Mouse (Mus musculus): ENCODE results near the gene Majin. TPM values are rescaled to one million over a fixed set of nuclear protein-coding genes. Genes with fewer than 3 reads are reported as not detected.

Gene Majin
- polyA plus RNA-seq, 1 experiment: 0.08 TPM

DNA sequence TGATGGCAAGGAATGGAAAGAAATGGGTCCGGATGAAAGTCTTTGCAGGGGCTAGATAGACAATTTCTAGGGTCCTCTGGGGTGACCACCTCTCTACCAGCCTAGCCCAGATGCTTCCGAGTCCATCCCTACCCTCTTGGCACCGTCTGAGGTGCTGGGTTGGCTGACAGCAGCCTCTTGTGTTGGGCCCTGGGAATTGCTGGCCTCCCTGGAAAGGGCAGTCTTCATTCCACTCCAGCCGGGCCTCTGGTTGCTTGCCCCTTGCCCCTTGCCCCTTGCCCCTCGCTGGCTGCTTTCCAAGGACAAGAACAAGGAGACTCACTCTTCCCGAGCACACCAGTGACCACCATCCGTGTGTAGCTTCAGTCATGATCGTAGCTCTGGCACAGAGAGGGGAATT is 27.8 kb upstream of the Majin start:
- H3K4me3 ChIP-seq (replicated peaks; ENCODE audit: insufficient read depth, low read depth, low read length): no peak overlapping the region
- 68% methylated on average over 8 of the region's 8 CpGs for WGBS
- no peaks in the 10 kb centered on the region for H3K27me3 ChIP-seq (ENCODE audit: control insufficient read depth, insufficient read depth, low read length)
- no peak for TF ChIP-seq POLR2A (IDR thresholded peaks at IDR 0.05; ENCODE audit: borderline replicate concordance, insufficient read depth, low read length)
- no peak for TF ChIP-seq CTCF (IDR thresholded peaks at IDR 0.05; ENCODE audit: borderline replicate concordance, insufficient read depth, low read depth, low read length)
- no peak overlapping the region for H3K27ac ChIP-seq (ENCODE audit: insufficient read depth, low read length)
- DNase-seq: no peak
- peaks cover 21% of the 10 kb centered on the region for H3K4me1 ChIP-seq (ENCODE audit: control insufficient read depth, insufficient read depth, low read length)

DNA sequence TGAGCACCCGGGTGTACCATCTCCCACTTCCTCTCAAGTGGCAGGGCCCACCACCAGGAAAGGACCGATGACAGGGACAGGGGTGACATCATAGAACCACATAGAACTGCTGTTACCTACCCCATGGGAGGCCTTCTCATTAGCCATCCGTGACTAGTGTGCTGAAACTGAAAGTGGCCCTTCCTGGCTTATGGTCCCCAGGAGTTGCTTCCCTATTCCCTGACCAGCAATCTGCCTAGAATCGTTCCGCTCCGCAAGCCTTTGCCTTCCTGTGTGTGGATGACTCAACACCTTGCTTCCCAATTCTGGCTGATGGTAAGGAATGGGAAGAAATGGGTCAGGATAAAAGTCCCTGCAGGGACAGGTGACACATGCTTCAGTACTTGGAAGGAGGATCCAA is 27.0 kb upstream of the Majin start:
- 22% methylated on average over 6 of the region's 6 CpGs for WGBS
- no peak overlapping the region for H3K4me3 ChIP-seq (replicated peaks; ENCODE audit: insufficient read depth, low read depth, low read length)
- peaks cover 21% of the 10 kb centered on the region for H3K4me1 ChIP-seq (ENCODE audit: control insufficient read depth, insufficient read depth, low read length)
- no peaks in the 10 kb centered on the region for H3K27me3 ChIP-seq (ENCODE audit: control insufficient read depth, insufficient read depth, low read length)
- DNase-seq: peak; percentile 56 to 72
- no peak for TF ChIP-seq CTCF (IDR thresholded peaks at IDR 0.05; ENCODE audit: borderline replicate concordance, insufficient read depth, low read depth, low read length)
- peak overlapping the region; percentile 21 for H3K27ac ChIP-seq (ENCODE audit: insufficient read depth, low read length)

DNA sequence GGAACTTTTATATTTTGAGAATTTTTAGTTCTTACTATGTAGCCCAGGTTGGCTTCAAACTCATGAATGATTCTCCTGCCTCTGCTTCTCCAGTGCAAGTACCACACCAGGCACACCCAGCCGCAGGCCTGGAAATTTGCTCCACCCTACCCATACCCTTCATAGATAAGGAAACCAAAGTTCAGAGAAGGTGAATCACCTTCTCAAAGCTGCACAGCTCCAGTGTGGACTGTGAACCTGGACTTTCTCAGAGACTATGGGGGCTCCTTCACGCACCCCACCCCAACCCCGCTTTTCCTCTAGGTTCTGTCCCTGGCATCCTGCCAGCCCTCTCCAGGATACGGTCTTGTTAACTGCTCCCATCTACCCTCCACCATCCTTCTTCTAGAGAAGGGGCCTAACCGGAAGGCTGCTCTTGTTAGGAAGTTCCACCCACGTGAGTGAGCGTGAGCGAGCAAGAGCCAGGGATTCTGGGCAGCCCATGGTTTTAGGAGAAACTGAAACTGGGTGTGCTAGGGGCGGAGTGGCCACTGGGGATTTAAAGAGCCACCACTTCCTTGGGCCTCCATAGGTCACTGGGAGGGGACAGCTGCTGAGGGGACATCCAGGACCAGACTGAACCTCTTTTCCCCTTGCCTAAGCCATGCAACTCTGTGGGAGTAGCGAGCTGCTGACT is 20.2 kb upstream of the Majin start:
- Histone ChIP-seq H3K4me1 (ENCODE audit: control insufficient read depth, insufficient read depth, low read length) (peaks cover 4% of the 10 kb centered on the region), H3K4me3 (replicated peaks; ENCODE audit: insufficient read depth, low read depth, low read length) (no peak overlapping the region), H3K27me3 (ENCODE audit: control insufficient read depth, insufficient read depth, low read length) (no peaks in the 10 kb centered on the region), H3K27ac (ENCODE audit: insufficient read depth, low read length) (no peak overlapping the region)
- no peak for DNase-seq
- 64% methylated on average over 10 of the region's 10 CpGs for WGBS
- TF ChIP-seq POLR2A (IDR thresholded peaks at IDR 0.05; ENCODE audit: borderline replicate concordance, insufficient read depth, low read length) (no peak), CTCF (IDR thresholded peaks at IDR 0.05; ENCODE audit: borderline replicate concordance, insufficient read depth, low read depth, low read length) (no peak)

DNA sequence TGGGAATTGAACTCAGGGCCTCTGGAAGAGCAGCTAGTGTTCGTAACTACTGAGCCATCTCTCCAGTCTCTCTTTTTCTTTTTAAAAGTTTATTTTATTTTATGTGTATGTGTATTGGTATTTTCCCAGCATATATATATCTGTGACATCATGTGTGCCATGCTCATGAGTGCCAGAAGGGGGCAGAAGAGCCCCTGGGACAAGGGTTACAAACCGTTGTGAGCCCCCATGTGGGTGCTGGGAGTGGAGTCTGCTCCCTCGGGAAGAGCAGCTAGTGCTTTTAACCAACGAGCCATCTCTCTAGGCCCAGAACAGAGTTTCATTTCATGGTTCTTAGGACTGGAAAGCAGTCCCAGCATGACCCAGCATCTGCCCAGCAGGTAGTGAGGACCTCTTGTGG is 17.4 kb upstream of the Majin start:
- DNase-seq: no peak
- WGBS: 54% methylated on average over 4 of the region's 4 CpGs
- H3K4me1 ChIP-seq (ENCODE audit: control insufficient read depth, insufficient read depth, low read length): no peaks in the 10 kb centered on the region
- TF ChIP-seq CTCF (IDR thresholded peaks at IDR 0.05; ENCODE audit: borderline replicate concordance, insufficient read depth, low read depth, low read length) (no peak), POLR2A (IDR thresholded peaks at IDR 0.05; ENCODE audit: borderline replicate concordance, insufficient read depth, low read length) (no peak)
- no peak overlapping the region for H3K4me3 ChIP-seq (replicated peaks; ENCODE audit: insufficient read depth, low read depth, low read length)
- H3K27me3 ChIP-seq (ENCODE audit: control insufficient read depth, insufficient read depth, low read length): no peaks in the 10 kb centered on the region
- H3K27ac ChIP-seq (ENCODE audit: insufficient read depth, low read length): no peak overlapping the region

DNA sequence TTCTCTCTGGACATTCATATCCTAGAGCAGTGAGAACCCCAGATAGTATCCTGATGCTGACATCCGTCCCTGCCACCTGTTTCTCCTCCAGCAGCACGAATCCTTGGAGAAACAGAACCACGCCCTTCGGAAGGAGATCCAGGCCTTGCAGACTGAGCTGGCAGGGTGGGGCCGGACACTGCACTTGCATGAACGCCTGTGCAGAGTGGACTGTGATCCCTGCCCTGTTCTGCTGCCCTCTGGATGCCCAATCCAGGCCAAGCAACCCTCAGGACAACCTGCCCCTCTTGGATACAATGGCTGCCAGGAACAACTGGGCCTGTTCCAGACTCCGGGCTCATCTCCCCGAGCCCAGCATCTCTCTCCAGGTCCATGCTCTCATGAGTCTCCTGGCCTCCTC is 13.0 kb upstream of the Majin start:
- no peaks in the 10 kb centered on the region for H3K27me3 ChIP-seq (ENCODE audit: control insufficient read depth, insufficient read depth, low read length)
- no peak overlapping the region for H3K4me3 ChIP-seq (replicated peaks; ENCODE audit: insufficient read depth, low read depth, low read length)
- H3K27ac ChIP-seq (ENCODE audit: insufficient read depth, low read length): no peak overlapping the region
- no peak for TF ChIP-seq POLR2A (IDR thresholded peaks at IDR 0.05; ENCODE audit: borderline replicate concordance, insufficient read depth, low read length)
- TF ChIP-seq CTCF (IDR thresholded peaks at IDR 0.05; ENCODE audit: borderline replicate concordance, insufficient read depth, low read depth, low read length): no peak
- WGBS: 63% methylated on average over 8 of the region's 8 CpGs
- no peak for DNase-seq
- no peaks in the 10 kb centered on the region for H3K4me1 ChIP-seq (ENCODE audit: control insufficient read depth, insufficient read depth, low read length)

DNA sequence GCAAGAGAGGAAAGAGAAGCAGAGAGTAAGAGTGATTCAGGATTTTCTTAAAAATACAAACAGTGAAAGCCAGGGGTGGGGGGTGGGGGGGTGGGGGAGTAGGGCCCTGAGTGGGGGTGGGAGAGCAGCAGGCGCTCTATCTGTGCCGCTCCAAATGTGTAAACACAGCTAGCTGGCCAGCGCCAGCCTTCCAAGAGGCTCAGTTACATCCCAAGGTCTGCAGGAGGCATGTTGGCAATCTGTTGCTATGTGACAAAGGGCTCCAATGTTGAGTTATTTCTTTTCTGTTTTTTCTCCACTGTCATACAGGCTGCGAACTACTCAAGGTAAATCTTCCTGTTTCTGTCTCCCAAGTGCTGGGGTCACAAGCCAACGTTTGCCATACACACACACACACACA is 9.4 kb upstream of the Majin start:
- DNase-seq: peak; percentile 37 to 67
- H3K4me3 ChIP-seq (replicated peaks; ENCODE audit: insufficient read depth, low read depth, low read length): no peak overlapping the region
- 6% methylated on average over 5 of the region's 5 CpGs for WGBS
- no peaks in the 10 kb centered on the region for H3K4me1 ChIP-seq (ENCODE audit: control insufficient read depth, insufficient read depth, low read length)
- TF ChIP-seq POLR2A (IDR thresholded peaks at IDR 0.05; ENCODE audit: borderline replicate concordance, insufficient read depth, low read length) (no peak), CTCF (IDR thresholded peaks at IDR 0.05; ENCODE audit: borderline replicate concordance, insufficient read depth, low read depth, low read length) (no peak)
- H3K27ac ChIP-seq (ENCODE audit: insufficient read depth, low read length): no peak overlapping the region; the same call in 1 of the 2 replicates
- no peaks in the 10 kb centered on the region for H3K27me3 ChIP-seq (ENCODE audit: control insufficient read depth, insufficient read depth, low read length)

DNA sequence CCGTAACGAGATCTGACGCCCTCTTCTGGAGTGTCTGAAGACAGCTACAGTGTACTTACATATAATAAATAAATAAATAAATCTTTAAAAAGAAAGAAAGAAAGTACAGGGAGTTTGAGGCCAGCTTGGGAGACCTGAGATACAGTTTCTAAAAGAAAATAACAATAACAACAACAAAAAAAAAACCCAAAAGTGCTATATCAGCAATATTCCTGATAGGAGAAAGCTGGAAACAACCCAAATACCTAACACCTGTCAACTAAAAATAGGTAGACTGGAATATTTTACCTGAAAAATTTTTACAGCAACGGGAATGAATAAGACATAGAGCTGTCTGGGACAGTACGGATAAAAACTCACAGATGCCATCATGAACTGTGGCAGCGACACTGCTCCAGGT is 5.4 kb upstream of the Majin start:
- H3K27me3 ChIP-seq (ENCODE audit: control insufficient read depth, insufficient read depth, low read length): no peaks in the 10 kb centered on the region
- no peak for DNase-seq
- peaks cover 10% of the 10 kb centered on the region; the same call in 1 of the 2 replicates for H3K4me1 ChIP-seq (ENCODE audit: control insufficient read depth, insufficient read depth, low read length)
- WGBS: 87% methylated on average over 6 of the region's 6 CpGs
- TF ChIP-seq POLR2A (IDR thresholded peaks at IDR 0.05; ENCODE audit: borderline replicate concordance, insufficient read depth, low read length) (no peak), CTCF (IDR thresholded peaks at IDR 0.05; ENCODE audit: borderline replicate concordance, insufficient read depth, low read depth, low read length) (no peak)
- no peak overlapping the region for H3K4me3 ChIP-seq (replicated peaks; ENCODE audit: insufficient read depth, low read depth, low read length)
- H3K27ac ChIP-seq (ENCODE audit: insufficient read depth, low read length): no peak overlapping the region

DNA sequence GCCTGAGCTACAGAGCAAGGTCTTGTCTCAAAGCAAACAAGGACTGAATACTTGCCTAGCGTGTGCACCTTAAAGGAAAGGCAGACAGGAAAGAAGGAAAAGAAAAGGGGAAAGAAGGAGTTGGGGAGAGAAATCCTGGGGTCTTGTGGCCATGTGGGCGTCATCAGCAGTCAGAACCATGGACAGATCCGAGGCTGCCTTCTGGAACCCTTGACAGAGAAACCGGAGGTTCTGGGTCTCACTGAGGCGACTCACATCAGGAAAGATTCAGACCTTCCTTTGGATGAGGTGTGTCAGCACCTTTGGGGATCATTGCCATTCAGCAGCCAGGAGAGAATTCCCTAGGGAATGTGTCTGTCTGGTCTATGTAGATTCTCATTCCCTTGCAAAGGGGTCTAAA is 2.6 kb upstream of the Majin start:
- peaks cover 10% of the 10 kb centered on the region; the same call in 1 of the 2 replicates for H3K4me1 ChIP-seq (ENCODE audit: control insufficient read depth, insufficient read depth, low read length)
- TF ChIP-seq CTCF (IDR thresholded peaks at IDR 0.05; ENCODE audit: borderline replicate concordance, insufficient read depth, low read depth, low read length) (no peak), POLR2A (IDR thresholded peaks at IDR 0.05; ENCODE audit: borderline replicate concordance, insufficient read depth, low read length) (no peak)
- DNase-seq: no peak
- H3K27me3 ChIP-seq (ENCODE audit: control insufficient read depth, insufficient read depth, low read length): no peaks in the 10 kb centered on the region
- 50% methylated on average over 5 of the region's 5 CpGs for WGBS
- peak overlapping the region; percentile 55 for H3K27ac ChIP-seq (ENCODE audit: insufficient read depth, low read length)
- no peak overlapping the region for H3K4me3 ChIP-seq (replicated peaks; ENCODE audit: insufficient read depth, low read depth, low read length)
